Mouse (Mus musculus): ENCODE data around the gene Coq10b. TPM values are rescaled to one million over a fixed set of nuclear protein-coding genes. Genes with fewer than 3 reads are reported as not detected.
A peak's percentile ranks its signal among the peaks of the same experiment; 100 is the strongest.

Coq10b gene
- polyA plus RNA-seq, 1 experiment from 2014 or later, result 24.4 TPM

DNA sequence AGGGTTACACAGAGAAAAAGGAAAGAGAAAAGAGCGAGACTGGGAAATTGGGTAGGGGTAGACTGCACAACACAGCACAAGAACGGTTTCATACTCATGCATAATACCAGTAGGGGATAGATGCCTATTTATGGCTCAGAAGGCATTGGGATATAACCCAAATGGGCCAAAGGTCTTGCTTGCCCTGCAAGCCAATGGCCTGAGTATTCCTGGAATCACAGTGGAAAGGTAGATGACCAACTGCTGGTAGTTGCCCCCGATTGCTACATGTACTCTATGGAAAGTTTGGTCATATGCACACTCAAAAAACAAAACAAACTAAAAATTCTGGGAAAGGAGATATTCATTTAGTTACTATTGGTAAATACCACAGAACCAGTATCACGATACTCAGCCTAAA, 27.1 kb downstream of the Coq10b start:
- Histone ChIP-seq H3K9ac (replicated peaks) (no peak overlapping the region), H3K27me3 (ENCODE audit: insufficient read depth, low read length) (no peaks in the 10 kb centered on the region), H3K36me3 (replicated peaks; ENCODE audit: insufficient read depth, low read length) (peaks cover 56% of the 10 kb centered on the region), H3K4me1 (ENCODE audit: insufficient read depth) (peaks cover 18% of the 10 kb centered on the region), H3K27ac (ENCODE audit: low read depth) (peak overlapping the region; percentile 80; the same call in 1 of the 2 replicates), H3K9me3 (ENCODE audit: low read length) (peaks cover 4% of the 10 kb centered on the region; the same call in 1 of the 2 replicates), H3K4me3 (ENCODE audit: low read depth, low read length) (no peak overlapping the region), H3K4me2 (ENCODE audit: low read depth, low read length) (no peak overlapping the region)
- DNase-seq (peak; percentile 49), ATAC-seq (peak; percentile 84)
- peak; percentile 78; the same call in 1 of the 2 replicates for TF ChIP-seq EP300 (IDR thresholded peaks at IDR 0.05; ENCODE audit: low read depth)
- TF ChIP-seq CTCF (IDR thresholded peaks at IDR 0.05; ENCODE audit: low read depth), result no peak
- WGBS (ENCODE audit: insufficient replicate concordance), result 72% methylated on average over 4 of the region's 4 CpGs

DNA sequence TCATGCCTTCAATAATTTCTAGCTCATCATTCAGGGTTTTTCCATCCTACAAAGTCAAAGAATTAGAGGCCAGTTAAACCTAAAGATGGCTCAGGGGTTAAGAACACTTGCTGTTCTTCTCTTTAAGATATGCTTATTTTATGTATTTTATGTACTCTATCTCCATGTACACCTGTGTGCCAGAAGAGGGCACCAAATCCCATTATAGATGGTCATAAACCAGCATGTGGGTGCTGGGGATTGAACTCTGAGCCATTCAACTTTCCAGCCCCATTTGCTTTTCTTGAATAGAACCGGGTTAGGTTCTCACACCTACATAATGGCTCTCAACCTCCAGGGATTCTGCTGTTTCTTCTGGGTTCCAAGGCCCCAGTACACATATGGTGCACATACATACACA, 29.5 kb downstream of the Coq10b start:
- WGBS (ENCODE audit: insufficient replicate concordance), result 86% methylated on average over 1 of the region's 1 CpGs
- no peaks in the 10 kb centered on the region for H3K27me3 ChIP-seq (ENCODE audit: insufficient read depth, low read length)
- no peak overlapping the region for H3K4me2 ChIP-seq (ENCODE audit: low read depth, low read length)
- ATAC-seq, result no peak
- peaks cover 4% of the 10 kb centered on the region; the same call in 1 of the 2 replicates for H3K9me3 ChIP-seq (ENCODE audit: low read length)
- no peak overlapping the region for H3K27ac ChIP-seq (ENCODE audit: low read depth)
- peaks cover 30% of the 10 kb centered on the region for H3K4me1 ChIP-seq (ENCODE audit: insufficient read depth)
- peaks cover 54% of the 10 kb centered on the region for H3K36me3 ChIP-seq (replicated peaks; ENCODE audit: insufficient read depth, low read length)
- no peak overlapping the region for H3K9ac ChIP-seq (replicated peaks)
- no peak overlapping the region for H3K4me3 ChIP-seq (ENCODE audit: low read depth, low read length)
- DNase-seq, result no peak
- TF ChIP-seq EP300 (IDR thresholded peaks at IDR 0.05; ENCODE audit: low read depth) (no peak), CTCF (IDR thresholded peaks at IDR 0.05; ENCODE audit: low read depth) (peak; percentile 52)

DNA sequence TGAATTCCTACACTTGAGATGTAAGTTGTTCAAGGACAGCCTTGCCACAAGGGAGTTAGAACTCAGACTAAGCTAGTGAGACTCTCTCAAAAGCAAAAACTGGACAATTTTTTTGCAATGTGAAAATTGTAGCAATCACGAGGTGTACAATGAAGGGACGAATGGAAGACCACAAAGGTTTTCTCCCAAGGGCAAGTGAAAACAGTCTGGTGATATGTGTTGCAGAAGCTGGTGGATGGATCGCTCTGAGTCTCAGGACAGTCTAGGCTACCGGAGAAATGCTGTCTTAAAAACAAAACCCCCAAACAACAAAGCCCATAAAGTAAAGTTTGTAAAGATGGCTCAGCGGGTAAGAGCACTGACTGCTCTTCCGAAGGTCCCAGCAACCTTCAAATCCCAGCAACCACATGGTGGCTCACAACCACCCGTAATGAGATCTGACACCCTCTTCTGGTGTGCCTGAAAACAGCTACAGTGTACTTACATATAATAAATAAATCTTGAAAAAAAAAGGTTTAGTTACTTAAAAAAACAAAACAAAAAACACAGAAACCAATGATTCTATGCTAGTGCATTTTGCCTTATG, 33.3 kb downstream of the Coq10b start:
- H3K27ac ChIP-seq (ENCODE audit: low read depth), result peak overlapping the region; percentile 98; the same call in 1 of the 2 replicates
- DNase-seq, result no peak
- H3K4me1 ChIP-seq (ENCODE audit: insufficient read depth), result peaks cover 35% of the 10 kb centered on the region
- H3K36me3 ChIP-seq (replicated peaks; ENCODE audit: insufficient read depth, low read length), result peaks cover 32% of the 10 kb centered on the region
- WGBS (ENCODE audit: insufficient replicate concordance), result 35% methylated on average over 7 of the region's 7 CpGs
- ATAC-seq, result no peak
- no peaks in the 10 kb centered on the region for H3K27me3 ChIP-seq (ENCODE audit: insufficient read depth, low read length)
- H3K9me3 ChIP-seq (ENCODE audit: low read length), result peaks cover 4% of the 10 kb centered on the region; the same call in 1 of the 2 replicates
- peak overlapping the region; percentile 87 for H3K9ac ChIP-seq (replicated peaks)
- 0 out of 2 replicates have a peak, but pooled peaks have one; percentile 13 for TF ChIP-seq CTCF (IDR thresholded peaks at IDR 0.05; ENCODE audit: low read depth)
- TF ChIP-seq EP300 (IDR thresholded peaks at IDR 0.05; ENCODE audit: low read depth), result no peak
- H3K4me3 ChIP-seq (ENCODE audit: low read depth, low read length), result peak overlapping the region; percentile 92
- H3K4me2 ChIP-seq (ENCODE audit: low read depth, low read length), result peak overlapping the region; percentile 94

DNA sequence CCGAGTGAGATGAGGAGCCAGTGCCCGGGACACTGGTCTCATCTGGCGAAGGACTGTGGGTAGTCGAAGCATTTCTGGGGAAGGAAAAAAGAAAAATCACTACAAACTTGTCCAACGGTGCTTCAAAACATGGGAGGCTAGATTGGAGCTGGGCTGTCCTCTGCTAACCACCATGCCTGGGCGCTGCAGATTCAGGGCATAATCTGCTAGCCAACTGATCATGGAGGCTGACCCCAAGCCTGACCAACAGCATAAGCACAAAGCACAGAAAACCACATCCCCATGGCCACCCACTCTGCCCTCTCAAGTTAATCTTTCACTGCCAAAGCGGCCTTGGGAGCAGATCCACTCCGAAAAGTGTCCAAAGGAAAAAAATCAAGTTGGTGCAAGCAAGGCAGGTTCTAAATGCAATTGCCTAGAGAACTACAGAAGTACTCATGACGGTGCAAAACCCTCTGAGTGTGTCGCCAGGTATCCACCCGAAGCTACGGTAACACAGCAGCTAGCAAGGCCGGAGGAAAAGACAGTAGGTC, 34.4 kb downstream of the Coq10b start:
- H3K4me2 ChIP-seq (ENCODE audit: low read depth, low read length), result peak overlapping the region; percentile 94
- no peak for ATAC-seq
- DNase-seq, result no peak
- peaks cover 4% of the 10 kb centered on the region; the same call in 1 of the 2 replicates for H3K9me3 ChIP-seq (ENCODE audit: low read length)
- peak overlapping the region; percentile 92 for H3K4me3 ChIP-seq (ENCODE audit: low read depth, low read length)
- H3K27me3 ChIP-seq (ENCODE audit: insufficient read depth, low read length), result no peaks in the 10 kb centered on the region
- peaks cover 35% of the 10 kb centered on the region for H3K4me1 ChIP-seq (ENCODE audit: insufficient read depth)
- under 1% methylated on average over 13 of the region's 13 CpGs for WGBS (ENCODE audit: insufficient replicate concordance)
- peaks cover 29% of the 10 kb centered on the region for H3K36me3 ChIP-seq (replicated peaks; ENCODE audit: insufficient read depth, low read length)
- TF ChIP-seq EP300 (IDR thresholded peaks at IDR 0.05; ENCODE audit: low read depth) (no peak), CTCF (IDR thresholded peaks at IDR 0.05; ENCODE audit: low read depth) (no peak)
- H3K27ac ChIP-seq (ENCODE audit: low read depth), result peak overlapping the region; percentile 98
- H3K9ac ChIP-seq (replicated peaks), result peak overlapping the region; percentile 87

DNA sequence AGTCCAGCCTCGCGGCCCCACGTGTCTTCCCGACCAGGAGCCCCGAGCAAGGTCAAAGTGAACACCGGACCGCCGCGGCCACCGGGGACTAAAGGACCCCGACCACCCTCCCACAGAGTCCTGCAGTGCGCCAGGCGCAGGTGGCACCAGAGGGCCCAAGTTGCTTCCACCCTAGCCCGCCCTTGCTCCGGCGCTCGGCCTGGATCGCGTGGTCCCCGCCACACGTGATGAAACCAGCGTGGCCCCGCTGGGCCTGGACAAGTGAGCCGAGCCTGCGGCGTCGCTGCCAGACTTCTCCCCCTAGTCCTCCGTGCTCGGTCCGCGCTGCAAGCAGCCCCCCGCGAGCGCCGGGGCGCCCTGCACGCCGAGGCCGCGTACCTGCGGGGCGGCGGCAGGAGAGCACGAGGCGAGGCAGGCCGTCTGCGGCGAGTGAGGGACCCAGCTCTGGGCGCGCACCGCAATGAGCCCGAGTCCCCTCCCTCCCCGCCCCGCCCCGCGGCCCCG, 34.9 kb downstream of the Coq10b start:
- H3K9me3 ChIP-seq (ENCODE audit: low read length), result peaks cover 2% of the 10 kb centered on the region; the same call in 1 of the 2 replicates
- H3K9ac ChIP-seq (replicated peaks), result peak overlapping the region; percentile 87
- peaks cover 24% of the 10 kb centered on the region for H3K36me3 ChIP-seq (replicated peaks; ENCODE audit: insufficient read depth, low read length)
- H3K27me3 ChIP-seq (ENCODE audit: insufficient read depth, low read length), result no peaks in the 10 kb centered on the region
- TF ChIP-seq CTCF (IDR thresholded peaks at IDR 0.05; ENCODE audit: low read depth) (0 out of 2 replicates have a peak, but pooled peaks have one; percentile 5), EP300 (IDR thresholded peaks at IDR 0.05; ENCODE audit: low read depth) (no peak)
- H3K4me2 ChIP-seq (ENCODE audit: low read depth, low read length), result peak overlapping the region; percentile 94
- DNase-seq (no peak), ATAC-seq (peak; percentile 33)
- WGBS (ENCODE audit: insufficient replicate concordance), result 0% methylated on average over 26 of the region's 57 CpGs
- H3K4me1 ChIP-seq (ENCODE audit: insufficient read depth), result peaks cover 35% of the 10 kb centered on the region
- peak overlapping the region; percentile 92 for H3K4me3 ChIP-seq (ENCODE audit: low read depth, low read length)
- peak overlapping the region; percentile 98 for H3K27ac ChIP-seq (ENCODE audit: low read depth)

DNA sequence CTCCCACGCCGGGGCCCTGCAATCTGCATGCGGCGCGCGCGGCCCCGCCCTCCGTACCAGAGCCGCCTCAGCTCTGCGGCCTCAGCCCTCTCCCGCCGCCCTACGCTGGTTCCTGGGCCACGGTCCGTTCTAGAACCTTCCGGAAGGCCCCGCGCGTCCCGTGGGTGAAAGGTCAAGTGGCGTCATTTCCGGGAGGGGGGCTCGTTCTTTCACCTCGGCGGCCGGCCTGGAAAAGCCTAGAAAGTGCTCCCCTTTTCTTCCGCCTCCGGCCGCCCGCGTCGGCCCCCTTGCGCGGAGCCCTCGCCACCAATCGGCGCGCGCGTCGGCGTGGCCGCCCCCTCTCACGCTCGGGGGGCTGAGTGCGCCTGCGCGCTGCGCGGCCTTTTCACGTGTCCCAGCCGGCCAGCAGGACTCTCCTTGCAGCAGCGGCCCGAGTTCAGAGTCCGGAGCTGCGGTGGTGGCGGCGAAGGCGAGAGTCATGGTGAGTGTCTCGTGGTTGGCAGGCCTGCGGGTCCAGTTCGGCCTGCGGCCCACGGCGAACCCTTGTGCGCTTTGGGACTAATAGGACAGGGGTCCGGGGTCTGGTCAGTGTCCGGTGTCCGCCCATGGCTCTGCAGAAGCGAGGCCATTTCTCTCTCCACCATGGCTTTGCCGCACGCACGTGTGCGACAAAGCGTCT, 35.5 kb downstream of the Coq10b start, which contains the start of the genes Hspe1 and Hspd1:
Gene Hspe1 (plus strand): TSS at position 201 of the 679 bp plus-strand sequence.
Gene Hspd1 (minus strand): TSS at position 312 of the 679 bp plus-strand sequence.
- peaks cover 38% of the 10 kb centered on the region for H3K4me1 ChIP-seq (ENCODE audit: insufficient read depth)
- 4% methylated on average over 56 of the region's 76 CpGs for WGBS (ENCODE audit: insufficient replicate concordance)
- peak within 1 kb of the TSS; percentile 92 for H3K4me3 ChIP-seq (ENCODE audit: low read depth, low read length)
- ATAC-seq, result peak; percentile 91
- H3K9me3 ChIP-seq (ENCODE audit: low read length), result no peaks in the 10 kb centered on the region
- H3K27ac ChIP-seq (ENCODE audit: low read depth), result peak within 1 kb of the TSS; percentile 98
- H3K4me2 ChIP-seq (ENCODE audit: low read depth, low read length), result peak within 1 kb of the TSS; percentile 94
- H3K36me3 ChIP-seq (replicated peaks; ENCODE audit: insufficient read depth, low read length), result peaks cover 18% of the 10 kb centered on the region
- TF ChIP-seq CTCF (IDR thresholded peaks at IDR 0.05; ENCODE audit: low read depth), result no peak
- no peak for TF ChIP-seq EP300 (IDR thresholded peaks at IDR 0.05; ENCODE audit: low read depth)
- peak; percentile 98 for DNase-seq
- H3K27me3 ChIP-seq (ENCODE audit: insufficient read depth, low read length), result no peaks in the 10 kb centered on the region
- H3K9ac ChIP-seq (replicated peaks), result peak within 1 kb of the TSS; percentile 87

Measured in liver, postnatal 0 days (tissue).